Mouse (Mus musculus): ENCODE measurements at regions not wholly inside any gene's neighbourhood (a gene's known extent, or its start where the extent isn't known, plus 50 kb on each side); places are given as distances from the start of the nearest gene placed in this dataset.

DNA sequence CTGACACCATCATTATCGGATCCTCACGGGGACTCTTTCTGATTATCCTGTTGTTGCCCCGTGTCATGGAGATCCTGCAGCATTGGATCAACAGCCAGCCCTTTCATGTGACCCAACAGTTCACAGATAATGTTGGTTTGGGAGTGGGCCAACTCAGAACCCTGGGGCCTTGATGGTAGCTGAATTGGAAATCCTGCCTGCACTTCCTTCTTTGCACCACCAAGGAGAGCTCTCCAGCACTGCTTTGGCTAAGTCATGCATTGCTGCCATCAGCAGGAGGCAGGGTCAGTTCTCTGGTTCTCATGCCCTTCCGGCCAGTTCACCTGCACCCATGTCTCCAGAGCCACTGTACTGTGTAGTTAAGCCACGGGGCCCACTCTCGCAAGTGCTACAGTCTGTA, 225.6 kb downstream of the Fam173b start:
- no peak for DNase-seq (ENCODE audit: extremely low spot score in 1 of 2, low spot score in 1 of 2)

GRCm38 (mm10) chr15:31841519-31841918, 239.9 kb downstream of the Fam173b start:
- no peak for DNase-seq (ENCODE audit: extremely low spot score in 1 of 2, low spot score in 1 of 2)

DNA sequence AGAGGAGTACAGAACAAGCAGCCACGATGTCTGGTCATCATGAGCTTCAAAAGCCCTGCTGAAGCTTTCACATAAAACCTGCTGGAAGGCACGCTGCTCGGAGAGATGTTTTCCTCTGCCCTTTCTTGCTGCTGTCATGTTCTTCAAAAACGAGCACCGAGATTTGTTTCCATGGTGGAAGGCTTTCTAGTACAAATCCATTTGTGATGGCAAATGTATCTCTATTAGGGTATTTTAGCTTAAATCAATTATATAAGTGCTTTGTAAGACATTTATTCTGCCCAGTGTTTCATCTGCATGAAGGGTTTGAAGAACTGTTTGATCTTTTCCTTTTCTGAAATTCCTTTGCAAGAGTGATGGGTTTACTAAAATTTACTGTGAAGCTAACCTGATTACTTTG, 253.1 kb downstream of the Fam173b start:
- DNase-seq (ENCODE audit: extremely low spot score in 1 of 2, low spot score in 1 of 2), result no peak

DNA sequence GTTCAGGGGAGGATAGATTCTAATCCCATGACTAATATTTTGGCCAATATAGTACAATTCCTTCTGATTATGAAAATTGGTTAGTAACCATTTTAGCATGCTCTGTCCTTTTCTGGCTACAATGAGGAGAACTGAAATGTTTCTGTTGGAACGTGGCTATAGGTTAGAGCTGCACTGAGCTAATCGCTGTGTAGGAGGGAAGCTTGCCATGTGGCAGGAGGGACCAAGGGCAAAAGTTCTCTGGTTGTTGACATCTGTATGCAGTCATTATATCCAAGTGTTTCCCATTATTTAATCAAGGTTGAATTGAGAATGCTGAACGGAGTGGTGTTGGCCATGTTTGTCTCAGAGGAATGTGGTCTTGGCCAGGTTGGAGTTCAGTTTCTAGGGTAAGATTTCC, 253.5 kb downstream of the Fam173b start:
- no peak for DNase-seq (ENCODE audit: extremely low spot score in 1 of 2, low spot score in 1 of 2)

DNA sequence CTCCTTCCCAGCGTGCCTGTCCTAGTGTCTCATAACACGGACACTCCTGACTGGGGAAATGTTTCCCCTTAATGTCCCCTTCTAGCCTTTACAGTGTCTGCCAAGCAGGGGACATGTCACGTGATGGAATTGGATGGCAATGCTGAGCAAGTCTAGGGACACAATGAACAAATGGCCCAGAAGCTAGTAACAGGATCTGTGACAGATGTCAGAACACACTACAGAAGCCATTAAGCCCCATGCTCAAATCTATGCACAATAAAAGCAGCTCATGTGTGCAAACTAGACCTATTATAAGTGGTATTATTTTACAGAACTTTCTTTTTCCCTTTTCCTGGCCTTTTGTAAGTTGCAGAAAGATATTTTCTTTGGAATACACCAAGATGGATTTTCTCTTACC, 267.4 kb downstream of the Fam173b start:
- DNase-seq (ENCODE audit: extremely low spot score in 1 of 2, low spot score in 1 of 2), result no peak

DNA sequence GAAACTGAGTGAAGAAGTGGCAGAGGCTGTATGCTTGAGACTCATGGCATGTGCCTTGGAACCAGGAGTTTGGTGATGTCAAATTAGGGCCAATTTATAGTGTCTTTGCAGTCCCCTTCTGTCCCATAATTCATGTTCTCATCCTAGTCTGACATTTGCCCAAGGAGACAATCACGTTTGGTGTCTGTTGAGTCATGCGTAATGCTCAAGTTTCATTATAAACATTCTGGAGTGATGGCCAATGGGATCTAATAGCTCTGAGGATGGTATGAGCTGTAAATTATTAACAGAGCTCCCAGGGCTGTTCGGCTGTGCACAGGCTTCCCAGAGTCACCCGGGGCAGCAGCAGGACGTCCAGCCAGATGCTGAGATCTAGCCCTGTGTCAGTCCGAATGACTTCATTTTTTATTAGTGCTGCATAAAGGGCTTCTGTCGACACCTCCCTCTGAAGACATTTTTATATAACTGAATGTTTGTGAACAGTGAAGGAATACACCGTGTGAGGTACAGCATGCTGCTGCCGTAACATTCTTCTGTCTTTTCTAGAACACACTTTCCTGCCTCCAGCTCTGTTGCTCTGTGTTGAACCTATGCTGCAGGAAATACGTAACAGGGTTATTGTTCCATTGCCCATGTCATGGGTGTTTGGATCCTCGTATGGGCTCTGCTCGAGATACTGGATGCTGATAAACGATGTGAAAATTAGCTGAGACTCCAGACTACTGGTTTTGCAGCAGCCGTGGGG, 268.2 kb downstream of the Fam173b start:
- DNase-seq (ENCODE audit: extremely low spot score in 1 of 2, low spot score in 1 of 2), result no peak

DNA sequence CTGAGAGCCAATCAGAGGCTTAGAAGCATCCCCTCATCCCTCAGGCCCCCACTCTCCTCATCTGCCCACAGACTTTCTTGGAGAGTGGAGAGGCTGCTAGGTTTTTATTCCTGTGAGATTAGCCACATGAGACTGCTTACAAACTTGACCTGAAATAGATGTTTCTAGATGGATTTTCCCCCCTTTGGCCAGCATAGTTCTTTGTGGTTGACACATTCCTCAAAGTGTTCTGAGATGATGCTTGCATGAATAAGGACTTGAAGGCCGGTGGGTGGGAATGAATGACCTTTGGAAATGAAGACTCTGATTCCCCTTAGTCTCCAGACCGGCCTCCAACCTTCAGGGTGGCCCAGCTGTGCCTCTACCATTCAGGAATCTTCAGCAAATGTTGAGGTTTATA, 273.8 kb downstream of the Fam173b start:
- DNase-seq (ENCODE audit: extremely low spot score in 1 of 2, low spot score in 1 of 2), result no peak

DNA sequence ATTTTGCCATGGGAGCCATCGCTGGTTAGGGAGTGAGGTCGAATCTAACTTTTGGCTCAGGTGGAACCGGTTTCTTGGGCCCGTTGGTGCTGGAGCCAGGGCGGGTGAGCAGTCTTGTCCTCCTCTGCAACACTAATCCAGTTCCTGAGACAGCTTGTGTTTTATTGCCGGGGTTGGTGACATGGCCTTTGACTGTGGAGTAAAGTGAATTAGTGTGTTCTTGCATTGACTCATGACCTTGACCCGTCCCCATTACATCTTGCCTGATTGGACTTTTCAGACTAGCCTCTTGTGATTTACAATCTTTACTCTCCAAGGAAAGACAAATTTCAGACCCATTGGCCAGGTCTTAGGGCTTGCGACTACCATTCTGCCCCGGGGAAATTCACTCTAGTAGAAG, 278.8 kb downstream of the Fam173b start:
- no peak for DNase-seq (ENCODE audit: extremely low spot score in 1 of 2, low spot score in 1 of 2)

DNA sequence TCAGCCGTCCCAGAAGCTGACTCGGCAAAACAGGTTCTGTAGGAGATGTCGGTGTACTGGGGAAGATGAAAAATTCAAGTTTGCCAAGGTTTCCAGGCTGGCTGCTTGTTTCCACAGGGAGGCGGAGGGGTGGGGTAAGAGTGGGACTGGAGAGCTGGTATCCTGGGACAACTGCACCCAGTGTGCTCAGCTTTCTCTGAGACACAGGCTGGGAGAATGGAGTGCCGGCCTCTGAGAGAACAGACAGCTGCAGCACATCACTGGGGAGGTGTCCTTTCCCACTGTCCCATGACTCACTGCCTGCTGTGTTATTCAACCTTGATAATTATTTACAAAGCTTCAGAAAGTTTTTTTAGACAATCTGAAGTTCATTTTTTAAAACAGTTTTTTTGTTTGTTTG, 280.7 kb downstream of the Fam173b start:
- DNase-seq (ENCODE audit: extremely low spot score in 1 of 2, low spot score in 1 of 2), result no peak

GRCm38 (mm10) chr15:31883516-31883915, 281.9 kb downstream of the Fam173b start:
- DNase-seq (ENCODE audit: extremely low spot score in 1 of 2, low spot score in 1 of 2), result no peak

- DNase-seq (ENCODE audit: extremely low spot score in 1 of 2, low spot score in 1 of 2), result no peak
Measured at GRCm38 (mm10) chr15:31898904-31899650, 278.0 kb upstream of the Tas2r119 start.

DNA sequence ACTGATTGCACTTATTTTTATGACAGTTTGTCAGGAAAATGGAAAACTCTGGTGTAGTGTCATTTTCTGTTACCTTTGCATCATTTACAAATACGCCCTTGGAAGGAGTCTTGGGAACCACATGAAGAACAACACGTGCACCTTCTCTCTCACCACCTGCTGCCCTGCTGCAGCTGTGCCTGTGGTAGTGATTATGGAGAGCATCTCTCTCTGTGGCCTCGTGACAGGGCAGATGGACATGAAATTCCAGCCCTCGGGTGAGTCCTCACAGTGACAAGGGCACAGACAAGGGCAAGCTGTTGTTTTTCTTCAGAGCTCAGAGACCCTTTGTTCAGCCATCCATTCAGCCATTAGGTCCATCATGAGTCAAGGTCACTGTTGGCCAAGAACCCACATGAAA, 276.8 kb upstream of the Tas2r119 start:
- no peak for DNase-seq (ENCODE audit: extremely low spot score in 1 of 2, low spot score in 1 of 2)

DNA sequence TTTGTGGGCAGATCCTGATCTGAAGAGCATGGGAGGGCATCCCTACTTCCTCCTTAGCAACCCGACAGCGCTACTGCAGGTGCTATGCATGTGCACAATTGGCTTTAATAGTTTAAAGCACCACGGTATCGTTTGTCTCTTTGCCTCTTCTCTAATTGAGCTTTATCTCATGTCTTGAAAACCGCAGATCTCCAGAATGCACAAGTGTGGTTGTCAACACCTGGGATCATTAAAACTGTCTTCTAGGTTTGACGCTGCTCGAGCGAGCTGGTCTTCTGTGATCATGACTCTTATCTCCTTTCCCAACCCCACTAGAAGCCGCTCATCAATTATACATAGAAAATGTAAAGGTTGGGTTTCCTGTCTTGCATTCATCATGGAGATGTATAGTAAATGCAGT, 268.7 kb upstream of the Tas2r119 start:
- no peak for DNase-seq (ENCODE audit: extremely low spot score in 1 of 2, low spot score in 1 of 2)

GRCm38 (mm10) chr15:31911978-31912377, 265.1 kb upstream of the Tas2r119 start:
- no peak for DNase-seq (ENCODE audit: extremely low spot score in 1 of 2, low spot score in 1 of 2)

- no peak for DNase-seq (ENCODE audit: extremely low spot score in 1 of 2, low spot score in 1 of 2)
Measured at GRCm38 (mm10) chr15:31921485-31921884, 255.6 kb upstream of the Tas2r119 start.

GRCm38 (mm10) chr15:31960301-31960700, 216.8 kb upstream of the Tas2r119 start:
- no peak for DNase-seq (ENCODE audit: extremely low spot score in 1 of 2, low spot score in 1 of 2)

DNA sequence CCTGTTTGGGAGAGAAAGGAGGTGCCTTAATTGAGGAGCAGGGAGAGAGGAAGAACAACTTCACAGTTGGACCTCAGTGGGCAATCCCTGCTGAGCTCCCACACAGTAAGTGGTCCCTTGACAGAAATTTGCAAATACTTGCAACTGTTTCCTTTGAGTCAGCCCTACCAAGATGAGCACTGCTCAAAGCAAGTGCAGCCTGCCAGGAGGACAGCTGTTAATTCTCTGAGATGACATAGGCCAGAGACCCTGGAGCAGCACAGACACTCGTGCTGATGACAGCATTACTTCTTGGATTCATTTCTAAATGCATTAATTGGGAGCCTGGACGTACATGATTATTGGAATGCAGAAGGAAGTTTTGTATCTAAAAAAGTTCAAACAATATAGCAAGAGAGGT, 215.1 kb upstream of the Tas2r119 start:
- no peak for DNase-seq (ENCODE audit: extremely low spot score in 1 of 2, low spot score in 1 of 2)

GRCm38 (mm10) chr15:31964911-31965310, 212.2 kb upstream of the Tas2r119 start:
- no peak for DNase-seq (ENCODE audit: extremely low spot score in 1 of 2, low spot score in 1 of 2)

GRCm38 (mm10) chr15:31965542-31965941, 211.5 kb upstream of the Tas2r119 start:
- DNase-seq (ENCODE audit: extremely low spot score in 1 of 2, low spot score in 1 of 2), result no peak

DNA sequence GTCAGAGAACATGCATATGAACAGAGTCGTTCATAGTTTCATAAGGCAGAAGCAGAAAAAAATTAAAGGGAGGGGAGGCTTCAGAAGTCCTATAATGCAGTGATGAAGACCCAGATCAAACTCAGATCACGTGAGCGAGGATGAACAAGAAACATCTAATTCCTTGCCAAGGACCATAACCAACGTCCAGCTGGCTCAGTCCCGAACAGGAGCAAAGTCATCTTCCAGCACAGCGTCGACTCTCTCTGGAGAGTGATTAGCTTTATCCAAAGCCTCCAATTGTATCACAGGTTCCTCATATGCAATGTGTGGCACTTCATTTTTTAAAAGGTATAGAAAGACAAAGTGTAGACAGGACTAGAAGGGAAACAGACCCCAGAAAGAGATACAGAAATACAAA, 204.2 kb upstream of the Tas2r119 start:
- DNase-seq (ENCODE audit: extremely low spot score in 1 of 2, low spot score in 1 of 2), result no peak

- no peak for DNase-seq (ENCODE audit: extremely low spot score in 1 of 2, low spot score in 1 of 2)
Measured at GRCm38 (mm10) chr15:31973889-31974288, 203.2 kb upstream of the Tas2r119 start.

- DNase-seq (ENCODE audit: extremely low spot score in 1 of 2, low spot score in 1 of 2), result no peak
Measured at GRCm38 (mm10) chr15:31976461-31976860, 200.6 kb upstream of the Tas2r119 start.

Measured in layer of hippocampus, postnatal 25 days (tissue).